ENCODE assay signal across 8 mouse cellular contexts in genomic region chr4:120666358-120667024, GRCm38 (mm10). TPM values are rescaled to one million over a fixed set of nuclear protein-coding genes. Genes with fewer than 3 reads are reported as not detected.
A peak's percentile ranks its signal among the peaks of the same experiment; 100 is the strongest.
DNase-seq lines count a peak whose midpoint lies in the region; ATAC-seq and TF ChIP-seq lines count a peak whose summit lies in the region.

Cited4 (plus strand) TSS chr4:120666572.

- peak within 1 kb of the TSS; percentile 82 for H3K4me3 ChIP-seq in left cerebral cortex, adult 2 months

- TF ChIP-seq CTCF in left cerebral cortex, adult 2 months (IDR thresholded peaks at IDR 0.05): no peak

- peak; percentile 80 to 91 for DNase-seq in adrenal gland, adult 18-20 months (ENCODE audit: low spot score in 2 of 2)
- DNase-seq in embryo, embryonic 10.5 days (ENCODE audit: low spot score): peak; percentile 97
- DNase-seq in gastrocnemius, postnatal 10 days: peak; percentile 81
- peak; percentile 60 for DNase-seq in hindlimb bud, embryonic 11.5 days (ENCODE audit: extremely low spot score, low read depth, low spot score)
- DNase-seq in left cerebral cortex, adult 2 months (ENCODE audit: extremely low spot score in 1 of 2, low spot score in 2 of 2): peak; percentile 82 to 84
- DNase-seq in right cerebral cortex, adult 2 months (ENCODE audit: low spot score in 2 of 2): peak; percentile 79 to 82
- DNase-seq in urinary bladder, postnatal 10 days (ENCODE audit: low spot score): peak; percentile 64

- peak; percentile 81 for ATAC-seq in megakaryocyte, adult 5-6 weeks (ENCODE audit: poor library complexity, severe bottlenecking)

- peak within 1 kb of the TSS; percentile 86 for H3K27ac ChIP-seq in left cerebral cortex, adult 2 months

- intact Hi-C loops in left cerebral cortex, adult 2 months (cut with DNase I): loop anchor here (5.0 kb wide), 1 partner anchor 74 kb away; no protein-coding TSS in a partner anchor

RNA-seq across cellular contexts. Expression of gene Cited4, which starts in this region (rescaled TPM):
- total RNA-seq in adrenal gland, adult 18-20 months (2021): 10 to 100 TPM; 15.2 to 24.0 TPM
- total RNA-seq in gastrocnemius, postnatal 10 days (2021): 10 to 100 TPM; 34.6 to 35.7 TPM
- total RNA-seq in left cerebral cortex, adult 2 months (2021): 10 to 100 TPM; 17.9 to 20.2 TPM
- total RNA-seq in megakaryocyte, adult 5-6 weeks (2015): 0.65 and 1.1 TPM in 2 replicates
- total RNA-seq in megakaryocyte, adult 5-6 weeks (2017): 0.33 and 1.6 TPM in 2 replicates

Comparison
In these comparisons a context has a peak if more than half of its experiments do, and no peak if none do; other contexts are left out.
1. Peak in every context shown above with its lines: DNase-seq, ATAC-seq, H3K4me3 ChIP-seq and H3K27ac ChIP-seq.
2. RNA of gene Cited4 (total RNA-seq): 34.6 to 35.7 TPM in gastrocnemius, postnatal 10 days, 15.2 to 24.0 TPM in adrenal gland, adult 18-20 months and 17.9 to 20.2 TPM in left cerebral cortex, adult 2 months; 0.33 to 1.6 TPM in megakaryocyte, adult 5-6 weeks; every median in the first group is over 4 times any median in the second.